Mouse (Mus musculus) erythroblast, adult 5-6 weeks (primary cell): Measurements from ENCODE around the gene Myod1. TPM values are rescaled to one million over a fixed set of nuclear protein-coding genes. Genes with fewer than 3 reads are reported as not detected.

Experiments
- ATAC-seq: replicated peaks from 2 replicates; pipeline ENCODE4 v1.8.0; 2016; ENCODE audit warnings: moderate number of reproducible peaks, mild to moderate bottlenecking, moderate TSS enrichment, inconsistent platforms; ENCODE audit not compliant: poor library complexity, low FRiP score, severe bottlenecking
- total RNA-seq, 2 experiments: library from RNA; stranded (forward) in 1 of 2; stranded (reverse) in 1 of 2; fragments of 150-400 nt in 1 of 2; fragments of 200-764, 138-1000 nt in 1 of 2; gene quantifications; 2 replicates each; pipeline versions ENCODE4 v1.2.3 to v1.2.4; 2015 to 2017; ENCODE audit warnings: low replicate concordance in 2 of 2

Gene Myod1
- total RNA-seq, 2 experiments from 2014 or later, result not detected

DNA sequence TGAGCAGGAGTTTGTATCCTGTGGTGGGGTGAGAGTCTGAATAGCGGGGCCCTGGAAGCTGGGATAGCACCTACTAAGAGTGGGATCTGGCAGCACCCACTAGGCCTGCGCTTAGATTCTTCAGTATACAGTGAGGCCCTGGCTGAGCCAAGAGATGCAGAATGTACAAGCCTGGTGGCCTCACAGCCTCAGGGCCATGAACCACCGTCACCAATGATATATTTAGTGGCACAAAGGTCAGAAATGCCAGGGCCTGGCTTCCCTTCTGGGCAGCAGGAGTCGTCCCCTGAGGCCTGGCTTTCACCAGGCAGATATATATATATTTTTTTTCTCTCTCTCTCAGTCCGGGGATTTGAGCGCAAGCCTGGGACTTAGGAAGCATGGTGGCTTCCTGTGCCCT lies 34.5 kb downstream of the Myod1 start:
- ATAC-seq, result no peak

DNA sequence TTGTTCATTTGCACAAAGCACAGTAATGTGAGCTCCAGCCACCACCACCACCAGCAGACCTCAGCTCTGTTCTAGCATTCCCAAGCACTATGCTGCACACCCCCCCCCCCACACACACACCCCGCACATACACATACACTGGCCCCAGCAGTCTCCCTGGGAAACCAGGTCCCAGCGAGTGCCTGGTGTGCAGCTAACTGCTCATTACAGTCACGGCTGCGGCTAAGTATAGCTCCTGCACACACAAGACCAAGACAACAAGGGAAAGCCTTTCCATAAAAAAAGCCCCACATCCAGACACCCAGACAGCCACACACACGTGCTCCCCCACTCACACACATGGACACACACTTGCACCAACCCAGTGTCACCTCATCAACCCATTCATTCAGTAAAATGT lies 36.5 kb downstream of the Myod1 start:
- ATAC-seq, result no peak

DNA sequence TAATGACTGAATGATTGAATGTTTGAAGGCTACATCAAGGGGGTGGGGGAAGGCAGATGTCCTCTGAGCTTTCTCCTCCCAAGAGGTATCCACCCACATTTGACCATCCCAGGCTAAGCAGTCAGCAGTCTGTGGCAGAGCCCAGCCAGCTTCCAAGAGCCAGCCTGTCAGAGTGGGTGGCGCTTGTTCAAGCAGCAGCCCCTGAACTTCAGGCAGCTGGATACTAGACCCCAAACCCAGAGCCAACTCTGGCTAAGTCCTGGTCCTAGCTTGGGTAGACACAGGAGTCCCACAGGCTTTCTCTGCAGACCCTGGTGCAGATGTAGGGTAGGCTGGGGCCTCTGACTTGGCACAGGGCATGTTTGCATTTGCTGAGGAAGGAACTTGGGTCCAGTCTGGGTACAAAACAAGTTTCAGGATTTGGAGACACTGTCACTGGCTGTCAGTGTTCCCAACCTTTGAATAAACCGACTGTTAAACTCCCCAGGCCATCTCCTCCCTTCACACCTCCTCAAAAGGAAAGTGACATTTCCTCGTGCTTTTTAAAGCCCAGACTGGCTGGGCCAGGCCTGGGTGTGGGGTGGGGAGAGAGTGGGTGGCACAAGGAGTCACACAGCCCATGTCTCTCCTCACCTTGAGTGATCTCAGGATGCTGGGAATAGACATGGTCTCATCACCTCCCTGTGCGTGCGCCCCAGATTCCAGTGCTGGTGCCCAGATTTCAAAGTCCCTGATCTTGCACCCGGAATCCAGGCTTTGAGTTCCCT lies 37.9 kb downstream of the Myod1 start:
- ATAC-seq, result no peak

DNA sequence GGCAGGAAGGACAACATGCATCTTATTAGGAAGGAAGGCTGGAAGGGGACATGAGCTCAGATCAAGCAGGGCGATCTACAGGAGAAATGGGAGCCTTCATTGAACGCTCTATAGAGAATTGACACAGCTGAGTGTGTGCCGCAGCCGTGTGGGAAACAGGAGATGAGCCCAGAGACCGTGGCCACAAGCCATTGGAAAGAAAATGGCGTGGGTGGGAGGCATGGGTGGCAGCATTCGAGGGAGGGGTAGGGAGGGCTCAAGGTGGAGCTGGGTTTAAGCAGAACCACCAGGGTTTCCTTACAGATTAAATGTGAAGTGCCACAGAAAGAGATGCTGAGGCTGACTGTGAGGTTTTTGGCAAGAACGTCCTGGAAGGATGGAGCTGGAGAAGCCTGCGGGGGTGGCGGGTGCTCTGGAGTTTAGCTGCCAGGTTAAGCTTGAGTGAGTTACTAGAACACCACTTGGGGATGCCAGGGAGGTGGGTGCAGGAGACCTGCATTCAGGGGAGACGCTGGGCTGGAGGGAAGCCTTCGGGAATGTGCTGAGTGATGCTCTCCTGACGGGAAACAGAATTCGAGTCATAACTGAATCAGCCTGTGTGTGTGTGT lies 39.6 kb downstream of the Myod1 start:
- ATAC-seq, result no peak

DNA sequence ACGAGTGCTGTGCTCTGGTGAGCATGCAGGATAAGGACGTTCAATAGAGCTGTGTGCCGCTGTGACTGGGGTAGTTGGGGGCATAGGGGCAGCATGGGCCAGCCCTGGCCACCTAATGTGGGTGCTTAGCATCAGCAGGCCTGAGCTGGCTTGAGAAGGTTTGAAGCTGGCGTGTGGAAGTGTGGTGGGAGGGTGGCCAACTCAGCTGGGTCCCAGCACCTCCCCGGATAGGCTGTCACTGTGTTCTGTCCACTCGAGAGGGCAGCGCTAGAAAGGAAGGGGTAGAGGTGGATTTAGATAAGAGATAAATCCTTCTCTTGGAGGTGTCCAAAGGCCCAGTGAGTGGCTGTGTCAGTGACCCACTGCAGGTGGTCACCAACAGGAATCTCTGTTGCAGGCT lies 41.2 kb downstream of the Myod1 start:
- no peak for ATAC-seq

DNA sequence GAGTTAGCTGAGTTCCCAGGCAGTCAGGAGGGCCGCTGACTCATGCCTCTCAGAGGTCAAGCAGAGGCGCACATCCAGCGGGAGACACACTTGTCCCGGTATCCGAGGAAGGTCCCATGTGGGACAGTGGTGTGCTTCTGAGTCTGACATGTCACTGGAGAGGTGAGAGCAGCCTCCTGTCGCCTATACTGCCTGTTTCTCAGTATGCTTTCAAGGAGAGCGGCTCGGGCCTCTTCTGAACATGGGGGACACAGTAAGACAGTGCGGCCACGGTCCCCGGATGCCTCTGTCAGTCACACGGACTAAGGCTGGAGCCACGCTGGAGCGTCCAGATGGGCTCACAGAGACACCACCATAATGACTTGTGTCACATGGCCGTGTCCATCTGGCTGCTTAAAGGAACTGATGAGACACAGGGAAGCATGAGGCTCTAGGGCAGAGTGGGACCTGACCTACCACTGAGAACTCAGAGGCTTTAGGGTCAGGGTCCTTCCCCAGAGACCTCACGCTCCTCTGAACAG lies 41.9 kb downstream of the Myod1 start:
- no peak for ATAC-seq

DNA sequence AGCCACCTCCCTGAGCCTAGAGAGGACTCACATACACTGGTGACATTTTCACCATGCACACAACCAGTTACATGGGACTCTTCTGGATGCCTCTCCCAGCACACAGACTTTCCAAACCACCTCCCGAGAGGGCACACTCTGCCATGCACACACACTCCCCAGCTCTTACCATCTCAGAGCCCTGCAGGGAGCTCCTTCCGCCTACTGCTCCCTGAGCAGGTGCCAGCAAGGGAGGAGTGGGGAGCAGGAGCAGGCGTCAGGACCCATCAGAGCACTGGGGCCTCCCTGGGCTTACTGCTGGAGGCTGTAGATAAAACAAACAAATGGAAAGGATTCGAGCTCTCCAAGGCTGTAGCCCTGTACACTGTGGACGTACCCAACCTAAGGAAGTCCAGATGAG lies 45.3 kb downstream of the Myod1 start:
- no peak for ATAC-seq

DNA sequence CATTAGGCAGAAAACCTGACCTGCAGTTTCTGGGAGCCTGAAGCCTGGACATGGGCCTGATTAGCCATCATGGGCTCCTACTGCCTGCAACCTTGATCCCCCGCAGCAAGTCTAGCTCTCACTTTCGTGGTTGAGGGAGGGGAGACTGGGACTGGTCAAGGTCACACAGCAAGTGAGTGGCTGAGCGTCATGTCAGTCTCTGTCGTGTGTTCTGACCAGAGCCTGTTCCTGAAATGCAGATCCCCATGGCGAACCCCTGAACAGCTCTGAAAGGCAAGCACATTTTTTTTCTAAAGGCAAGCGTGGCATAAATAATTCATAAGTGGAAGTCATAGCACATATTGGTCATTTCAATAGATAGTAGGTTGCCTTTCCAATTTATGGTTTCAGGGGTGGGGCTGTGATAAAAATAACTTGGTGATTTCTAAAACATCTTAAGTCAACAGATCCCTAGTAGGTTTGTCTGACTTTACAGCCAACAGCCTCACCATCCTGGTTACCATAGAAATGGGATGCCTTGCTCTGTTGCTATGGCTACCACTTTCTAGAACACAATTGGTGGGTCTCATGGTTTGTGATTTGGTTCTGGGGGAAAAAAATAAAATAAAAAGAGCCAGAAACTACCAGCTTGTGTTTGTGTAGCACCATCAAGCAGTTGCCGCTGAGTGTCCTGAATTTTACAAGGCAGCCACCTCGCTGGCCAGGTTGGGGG lies 45.9 kb downstream of the Myod1 start:
- ATAC-seq, result no peak

DNA sequence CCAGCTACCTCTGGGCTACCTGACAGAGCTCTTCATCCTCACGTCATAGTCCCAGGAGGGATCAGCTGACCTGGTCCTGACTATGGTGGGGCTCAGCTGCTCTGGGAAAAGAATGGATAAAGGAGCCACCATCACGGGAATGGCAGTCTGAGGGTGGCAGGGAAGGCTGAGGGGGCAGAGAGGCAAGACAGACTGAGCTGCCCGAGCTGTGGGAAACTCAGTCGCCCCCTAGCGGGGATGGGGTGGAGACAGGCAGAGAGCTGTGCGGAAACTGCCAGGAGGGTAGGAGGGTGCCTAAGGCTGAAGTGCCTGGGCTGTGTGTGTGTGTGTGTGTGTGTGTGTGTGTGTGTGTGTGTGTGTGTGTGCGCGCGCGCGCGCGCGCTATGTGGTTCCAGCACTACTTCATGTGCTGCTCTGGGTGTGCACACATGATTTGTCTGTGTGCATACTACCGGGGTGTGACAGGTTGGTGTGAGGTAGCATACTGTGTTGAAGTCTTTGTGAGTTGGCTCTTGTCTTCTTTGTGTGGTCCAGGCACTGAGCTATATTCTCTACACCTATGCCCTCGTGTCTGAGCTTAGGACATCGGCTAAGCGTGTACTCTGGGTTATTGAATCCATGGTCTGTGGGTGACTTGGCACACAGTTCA lies 46.6 kb downstream of the Myod1 start:
- no peak for ATAC-seq

DNA sequence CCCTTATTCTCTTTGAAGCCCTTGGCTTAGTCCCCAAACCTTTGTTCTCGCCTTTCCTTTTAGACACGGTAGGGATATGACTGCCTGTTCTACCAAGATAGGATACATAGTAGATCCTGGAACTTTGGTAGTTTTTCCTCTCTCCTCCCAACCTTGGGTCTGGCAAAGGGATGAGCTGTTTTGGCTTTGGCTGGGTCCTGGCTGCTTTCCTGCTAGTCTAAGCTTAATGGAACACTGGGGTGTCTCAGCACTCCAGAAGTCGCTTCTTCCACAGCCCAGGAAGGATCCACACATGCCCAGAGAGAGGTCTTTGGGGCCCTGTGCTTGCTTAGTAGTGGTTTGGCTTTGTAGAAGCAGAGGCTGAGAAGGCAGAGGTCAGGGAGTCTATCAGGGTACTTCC lies 47.7 kb downstream of the Myod1 start:
- no peak for ATAC-seq

DNA sequence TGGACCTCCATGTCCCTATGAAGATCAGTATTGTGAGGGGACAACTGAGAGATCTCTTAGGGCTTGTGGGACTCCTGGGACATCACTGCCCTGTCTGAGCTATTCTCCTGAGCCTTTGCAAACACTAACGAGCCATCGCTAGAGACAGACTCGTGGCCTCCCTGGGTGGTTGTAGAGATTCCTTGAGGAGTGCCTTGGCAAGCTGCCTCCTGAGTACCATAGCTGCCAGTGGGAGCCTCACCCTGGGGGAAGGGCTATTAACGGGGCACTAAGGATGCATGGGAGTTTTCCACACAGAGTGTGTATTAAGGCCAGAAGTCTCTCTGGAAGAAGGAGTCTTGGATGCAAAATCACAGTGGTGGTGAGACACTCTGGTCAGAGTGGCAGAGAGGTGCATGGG lies 48.7 kb downstream of the Myod1 start:
- ATAC-seq, result no peak

Other genes starting within 250 kb of the Myod1 start
- not detected in 2 replicates for gene Abcc8, start 196.4 kb upstream of the Myod1 start, total RNA-seq (2015; ENCODE audit: low replicate concordance)
- not detected in 2 replicates for gene Abcc8, start 196.4 kb upstream of the Myod1 start, total RNA-seq (2017; ENCODE audit: low replicate concordance)
- gene Ush1c, start 138.0 kb upstream of the Myod1 start, total RNA-seq (2015; ENCODE audit: low replicate concordance), result not detected in 2 replicates
- not detected in 2 replicates for gene Ush1c, start 138.0 kb upstream of the Myod1 start, total RNA-seq (2017; ENCODE audit: low replicate concordance)
- gene Otog, start 135.5 kb upstream of the Myod1 start, total RNA-seq (2015; ENCODE audit: low replicate concordance), result not detected in 2 replicates
- gene Otog, start 135.5 kb upstream of the Myod1 start, total RNA-seq (2017; ENCODE audit: low replicate concordance), result not detected in 2 replicates
- gene Kcnc1, start 20.0 kb downstream of the Myod1 start, total RNA-seq (2015; ENCODE audit: low replicate concordance), result not detected in 2 replicates
- gene Kcnc1, start 20.0 kb downstream of the Myod1 start, total RNA-seq (2017; ENCODE audit: low replicate concordance), result not detected in 2 replicates